Mouse (Mus musculus): ENCODE results near the gene Myo7a. TPM values are rescaled to one million over a fixed set of nuclear protein-coding genes. Genes with fewer than 3 reads are reported as not detected.

The Myo7a gene
- polyA plus RNA-seq, 1 experiment from 2014 or later = 18.1 TPM

GRCm38 (mm10) chr7:98103002-98103941 lies 16.1 kb downstream of the Myo7a start:
- ATAC-seq (replicated peaks; ENCODE audit: low FRiP score) (peak; percentile 80), DNase-seq (ENCODE audit: low spot score) (peak; percentile 93)
- H3K36me3 ChIP-seq (ENCODE audit: control insufficient read depth, insufficient read depth, low read length) = no peaks in the 10 kb centered on the region
- peak overlapping the region; percentile 60 for H3K9ac ChIP-seq (ENCODE audit: low read length)
- 20% methylated on average over 20 of the region's 26 CpGs for WGBS
- no peak overlapping the region for H3K27ac ChIP-seq (ENCODE audit: low read depth, low read length)
- no peaks in the 10 kb centered on the region for H3K27me3 ChIP-seq (ENCODE audit: control insufficient read depth, insufficient read depth, low read length)
- H3K4me3 ChIP-seq (ENCODE audit: low read depth, low read length) = peak overlapping the region; percentile 21
- H3K4me1 ChIP-seq (replicated peaks; ENCODE audit: control insufficient read depth, insufficient read depth, low read length) = no peaks in the 10 kb centered on the region
- H3K9me3 ChIP-seq (ENCODE audit: control insufficient read depth, low read length) = no peaks in the 10 kb centered on the region
- H3K4me2 ChIP-seq (ENCODE audit: low read depth, low read length, severe bottlenecking) = peak overlapping the region; percentile 45; the same call in 1 of the 2 replicates

GRCm38 (mm10) chr7:98102488-98102887 lies 16.8 kb downstream of the Myo7a start:
- DNase-seq (ENCODE audit: low spot score) = no peak
- H3K9ac ChIP-seq (ENCODE audit: low read length) = peak overlapping the region; percentile 60
- no peaks in the 10 kb centered on the region; the same call in 1 of the 2 replicates for H3K36me3 ChIP-seq (ENCODE audit: control insufficient read depth, insufficient read depth, low read length)
- ATAC-seq (replicated peaks; ENCODE audit: low FRiP score) = 0 out of 2 replicates have a peak, but pooled peaks have one; percentile 16
- no peak overlapping the region for H3K4me3 ChIP-seq (ENCODE audit: low read depth, low read length)
- no peak overlapping the region for H3K27ac ChIP-seq (ENCODE audit: low read depth, low read length)
- no peaks in the 10 kb centered on the region for H3K4me1 ChIP-seq (replicated peaks; ENCODE audit: control insufficient read depth, insufficient read depth, low read length)
- 94% methylated on average over 11 of the region's 11 CpGs for WGBS
- H3K27me3 ChIP-seq (ENCODE audit: control insufficient read depth, insufficient read depth, low read length) = no peaks in the 10 kb centered on the region
- H3K4me2 ChIP-seq (ENCODE audit: low read depth, low read length, severe bottlenecking) = no peak overlapping the region
- H3K9me3 ChIP-seq (ENCODE audit: control insufficient read depth, low read length) = no peaks in the 10 kb centered on the region

GRCm38 (mm10) chr7:98097557-98097956 lies 21.8 kb downstream of the Myo7a start:
- H3K36me3 ChIP-seq (ENCODE audit: control insufficient read depth, insufficient read depth, low read length) = no peaks in the 10 kb centered on the region; the same call in 1 of the 2 replicates
- ATAC-seq (replicated peaks; ENCODE audit: low FRiP score) = no peak
- 92% methylated on average over 8 of the region's 8 CpGs for WGBS

GRCm38 (mm10) chr7:98095852-98096251 lies 23.5 kb downstream of the Myo7a start:
- WGBS = 96% methylated on average over 4 of the region's 4 CpGs
- Histone ChIP-seq H3K4me3 (ENCODE audit: low read depth, low read length) (no peak overlapping the region), H3K36me3 (ENCODE audit: control insufficient read depth, insufficient read depth, low read length) (no peaks in the 10 kb centered on the region; the same call in 1 of the 2 replicates), H3K9me3 (ENCODE audit: control insufficient read depth, low read length) (no peaks in the 10 kb centered on the region), H3K9ac (ENCODE audit: low read length) (no peak overlapping the region), H3K27ac (ENCODE audit: low read depth, low read length) (no peak overlapping the region), H3K27me3 (ENCODE audit: control insufficient read depth, insufficient read depth, low read length) (no peaks in the 10 kb centered on the region), H3K4me2 (ENCODE audit: low read depth, low read length, severe bottlenecking) (no peak overlapping the region), H3K4me1 (replicated peaks; ENCODE audit: control insufficient read depth, insufficient read depth, low read length) (no peaks in the 10 kb centered on the region)
- ATAC-seq (replicated peaks; ENCODE audit: low FRiP score) (no peak), DNase-seq (ENCODE audit: low spot score) (no peak)

More at GRCm38 (mm10) chr7:98097557-98097956, 21.8 kb downstream of the Myo7a start:
- no peak overlapping the region for H3K4me3 ChIP-seq (ENCODE audit: low read depth, low read length)
- H3K9ac ChIP-seq (ENCODE audit: low read length) = no peak overlapping the region
- no peak overlapping the region for H3K4me2 ChIP-seq (ENCODE audit: low read depth, low read length, severe bottlenecking)
- no peaks in the 10 kb centered on the region for H3K27me3 ChIP-seq (ENCODE audit: control insufficient read depth, insufficient read depth, low read length)
- no peak overlapping the region for H3K27ac ChIP-seq (ENCODE audit: low read depth, low read length)
- DNase-seq (ENCODE audit: low spot score) = no peak
- H3K9me3 ChIP-seq (ENCODE audit: control insufficient read depth, low read length) = no peaks in the 10 kb centered on the region
- no peaks in the 10 kb centered on the region for H3K4me1 ChIP-seq (replicated peaks; ENCODE audit: control insufficient read depth, insufficient read depth, low read length)

- no peak for ATAC-seq (replicated peaks; ENCODE audit: low FRiP score)
- Histone ChIP-seq H3K9ac (ENCODE audit: low read length) (no peak overlapping the region), H3K4me1 (replicated peaks; ENCODE audit: control insufficient read depth, insufficient read depth, low read length) (no peaks in the 10 kb centered on the region; the same call in 1 of the 2 replicates), H3K9me3 (ENCODE audit: control insufficient read depth, low read length) (no peaks in the 10 kb centered on the region), H3K4me2 (ENCODE audit: low read depth, low read length, severe bottlenecking) (no peak overlapping the region), H3K27ac (ENCODE audit: low read depth, low read length) (no peak overlapping the region), H3K36me3 (ENCODE audit: control insufficient read depth, insufficient read depth, low read length) (no peaks in the 10 kb centered on the region), H3K27me3 (ENCODE audit: control insufficient read depth, insufficient read depth, low read length) (no peaks in the 10 kb centered on the region), H3K4me3 (ENCODE audit: low read depth, low read length) (no peak overlapping the region)
- 51% methylated on average over 2 of the region's 2 CpGs for WGBS
- no peak for DNase-seq (ENCODE audit: low spot score)
Observed at GRCm38 (mm10) chr7:98086346-98086745, 33.0 kb downstream of the Myo7a start.

- 78% methylated on average over 7 of the region's 7 CpGs for WGBS
- no peak overlapping the region for H3K27ac ChIP-seq (ENCODE audit: low read depth, low read length)
- ATAC-seq (replicated peaks; ENCODE audit: low FRiP score) = no peak
Observed at GRCm38 (mm10) chr7:98085314-98085713, 34.0 kb downstream of the Myo7a start.

GRCm38 (mm10) chr7:98084541-98085293 lies 34.6 kb downstream of the Myo7a start:
- WGBS = 66% methylated on average over 12 of the region's 12 CpGs
- H3K27ac ChIP-seq (ENCODE audit: low read depth, low read length) = no peak overlapping the region
- ATAC-seq (replicated peaks; ENCODE audit: low FRiP score) = no peak
- no peak overlapping the region for H3K4me2 ChIP-seq (ENCODE audit: low read depth, low read length, severe bottlenecking)
- H3K9ac ChIP-seq (ENCODE audit: low read length) = no peak overlapping the region
- DNase-seq (ENCODE audit: low spot score) = no peak
- H3K36me3 ChIP-seq (ENCODE audit: control insufficient read depth, insufficient read depth, low read length) = no peaks in the 10 kb centered on the region
- no peaks in the 10 kb centered on the region for H3K9me3 ChIP-seq (ENCODE audit: control insufficient read depth, low read length)
- no peak overlapping the region for H3K4me3 ChIP-seq (ENCODE audit: low read depth, low read length)
- no peaks in the 10 kb centered on the region; the same call in 1 of the 2 replicates for H3K4me1 ChIP-seq (replicated peaks; ENCODE audit: control insufficient read depth, insufficient read depth, low read length)
- H3K27me3 ChIP-seq (ENCODE audit: control insufficient read depth, insufficient read depth, low read length) = no peaks in the 10 kb centered on the region

More at GRCm38 (mm10) chr7:98085314-98085713, 34.0 kb downstream of the Myo7a start:
- H3K4me2 ChIP-seq (ENCODE audit: low read depth, low read length, severe bottlenecking) = no peak overlapping the region
- H3K4me1 ChIP-seq (replicated peaks; ENCODE audit: control insufficient read depth, insufficient read depth, low read length) = no peaks in the 10 kb centered on the region; the same call in 1 of the 2 replicates
- H3K27me3 ChIP-seq (ENCODE audit: control insufficient read depth, insufficient read depth, low read length) = no peaks in the 10 kb centered on the region
- no peaks in the 10 kb centered on the region for H3K36me3 ChIP-seq (ENCODE audit: control insufficient read depth, insufficient read depth, low read length)
- H3K4me3 ChIP-seq (ENCODE audit: low read depth, low read length) = no peak overlapping the region
- H3K9me3 ChIP-seq (ENCODE audit: control insufficient read depth, low read length) = no peaks in the 10 kb centered on the region
- no peak for DNase-seq (ENCODE audit: low spot score)
- no peak overlapping the region for H3K9ac ChIP-seq (ENCODE audit: low read length)

- ATAC-seq (replicated peaks; ENCODE audit: low FRiP score) (peak; percentile 66), DNase-seq (ENCODE audit: low spot score) (no peak)
- no peak overlapping the region for H3K4me2 ChIP-seq (ENCODE audit: low read depth, low read length, severe bottlenecking)
- WGBS = 23% methylated on average over 5 of the region's 5 CpGs
- no peaks in the 10 kb centered on the region; the same call in 1 of the 2 replicates for H3K4me1 ChIP-seq (replicated peaks; ENCODE audit: control insufficient read depth, insufficient read depth, low read length)
- H3K9me3 ChIP-seq (ENCODE audit: control insufficient read depth, low read length) = no peaks in the 10 kb centered on the region
- no peaks in the 10 kb centered on the region for H3K27me3 ChIP-seq (ENCODE audit: control insufficient read depth, insufficient read depth, low read length)
- H3K4me3 ChIP-seq (ENCODE audit: low read depth, low read length) = no peak overlapping the region
- no peak overlapping the region for H3K27ac ChIP-seq (ENCODE audit: low read depth, low read length)
- H3K36me3 ChIP-seq (ENCODE audit: control insufficient read depth, insufficient read depth, low read length) = no peaks in the 10 kb centered on the region
- H3K9ac ChIP-seq (ENCODE audit: low read length) = no peak overlapping the region
Observed at GRCm38 (mm10) chr7:98082376-98082775, 36.9 kb downstream of the Myo7a start.

Measured in forebrain, embryonic 11.5 days (tissue).